Mouse (Mus musculus): ENCODE data around the gene DXBay18.
"Not testable (repeated sequence)": the region's sequence is repeated elsewhere in the genome, so short reads cannot be mapped to it uniquely, and the experiment has no call there.

DNA sequence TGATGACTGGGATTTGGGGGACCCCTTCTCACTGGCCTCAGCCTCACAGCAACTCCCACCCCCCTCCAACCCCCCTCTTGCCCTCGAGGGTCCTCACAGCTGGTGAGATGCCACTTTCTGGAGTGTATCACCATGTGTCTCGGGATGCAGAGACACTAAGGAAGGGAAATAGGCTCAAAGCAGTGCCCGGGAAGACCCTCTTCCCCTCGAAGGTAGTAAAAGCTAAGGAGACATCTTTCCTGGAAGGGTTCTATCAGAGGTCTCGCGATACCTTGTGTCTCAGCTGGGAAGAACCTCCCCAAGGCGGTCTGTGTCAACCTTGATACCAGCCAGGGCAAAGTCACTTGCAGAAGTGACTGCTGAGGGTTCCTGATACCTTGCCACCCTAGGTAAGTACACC, 32.5 kb downstream of the DXBay18 start, which contains the start of gene Gm14685:
- TF ChIP-seq POLR2A (IDR thresholded peaks at IDR 0.05; ENCODE audit: insufficient read length, low read depth); E2F4 (IDR thresholded peaks at IDR 0.05; ENCODE audit: insufficient read depth); USF1 (IDR thresholded peaks at IDR 0.05; ENCODE audit: low read depth); TCF12 (IDR thresholded peaks at IDR 0.05; ENCODE audit: insufficient read depth, poor library complexity, severe bottlenecking); CEBPB (IDR thresholded peaks at IDR 0.05; ENCODE audit: insufficient read depth, poor library complexity, severe bottlenecking); POLR2AphosphoS2 (IDR thresholded peaks at IDR 0.05; ENCODE audit: insufficient read length, low read depth); MAX (IDR thresholded peaks at IDR 0.05; ENCODE audit: low read depth); MYOD1 (IDR thresholded peaks at IDR 0.05; ENCODE audit: control insufficient read depth in 1 of 3, insufficient read length in 2 of 3, low read depth in 2 of 3); REST (IDR thresholded peaks at IDR 0.05; ENCODE audit: insufficient read depth, insufficient read length); MYOG (IDR thresholded peaks at IDR 0.05; ENCODE audit: control insufficient read depth in 1 of 3, insufficient read depth in 1 of 3, insufficient read length in 2 of 3, low read depth in 2 of 3); SRF (IDR thresholded peaks at IDR 0.05; ENCODE audit: control insufficient read depth, insufficient read length, low read depth): not testable (repeated sequence)

All from myocyte (in vitro differentiated cells).